Comparison of ENCODE assay signal across 21 mouse cellular contexts in genomic region chr17:30137115-30137514, GRCm38 (mm10).
DNase-seq lines count a peak whose midpoint lies in the region; ATAC-seq and TF ChIP-seq lines count a peak whose summit lies in the region.
"Had no signal": no experiment of that assay in that cellular context is flagged by ENCODE, and none has a peak within 500 bp of the region (broad histone marks: within the 10 kb centered on the region; RNA-seq: fewer than 3 reads in every experiment).

No protein-coding gene starts in this region.

- no peak for TF ChIP-seq POLR2A in liver, adult 2 months (IDR thresholded peaks at IDR 0.05; ENCODE audit: extremely low read depth, insufficient read depth, low read length)
- TF ChIP-seq POLR2A in small intestine, adult 2 months (IDR thresholded peaks at IDR 0.05; ENCODE audit: low read depth, low read length) = no peak
- TF ChIP-seq POLR2A in thymus, adult 2 months (IDR thresholded peaks at IDR 0.05; ENCODE audit: control insufficient read depth, extremely low read depth, insufficient read depth, low read length, poor library complexity) = no peak

- peaks cover 35% of the 10 kb centered on the region for H3K4me1 ChIP-seq in liver, adult 2 months (ENCODE audit: control insufficient read depth, insufficient read depth, low read length)
- H3K4me1 ChIP-seq in liver, embryonic 12.5 days = peaks cover 29% of the 10 kb centered on the region; the same call in 1 of the 2 replicates
- H3K4me1 ChIP-seq in intestine, embryonic 15.5 days (replicated peaks) = peaks cover 12% of the 10 kb centered on the region
- peaks cover 25% of the 10 kb centered on the region for H3K4me1 ChIP-seq in small intestine, adult 2 months (ENCODE audit: control insufficient read depth, insufficient read depth, insufficient read length, low read length)
- H3K4me1 ChIP-seq in hindbrain, embryonic 12.5 days = peaks cover 11% of the 10 kb centered on the region
- peaks cover 8% of the 10 kb centered on the region for H3K4me1 ChIP-seq in thymus, adult 2 months (replicated peaks; ENCODE audit: control insufficient read depth, insufficient read depth, low read length)
- 0 out of 2 replicates have a peak, but pooled peaks cover 3% of the 10 kb centered on the region for H3K4me1 ChIP-seq in hindbrain, embryonic 10.5 days (replicated peaks)

- H3K9ac ChIP-seq in liver, adult 2 months (ENCODE audit: low read depth, low read length) = no peak overlapping the region; the same call in none of the 2 replicates
- H3K9ac ChIP-seq in liver, embryonic 12.5 days = no peak overlapping the region
- no peak overlapping the region for H3K9ac ChIP-seq in intestine, embryonic 15.5 days
- no peak overlapping the region for H3K9ac ChIP-seq in hindbrain, embryonic 12.5 days
- H3K9ac ChIP-seq: embryonic facial prominence, embryonic 13.5 days; forebrain, embryonic 12.5 days; forebrain, postnatal 0 days; heart, embryonic 15.5 days; hindbrain, embryonic 15.5 days had no signal

- TF ChIP-seq CTCF in liver, adult 2 months (IDR thresholded peaks at IDR 0.05; ENCODE audit: low read depth, low read length) = no peak
- no peak for TF ChIP-seq CTCF in small intestine, adult 2 months (IDR thresholded peaks at IDR 0.05; ENCODE audit: extremely low read depth, insufficient read length, insufficient replicate concordance, low read depth, low read length)
- no peak for TF ChIP-seq CTCF in thymus, adult 2 months (IDR thresholded peaks at IDR 0.05; ENCODE audit: borderline replicate concordance, control insufficient read depth, extremely low read depth, insufficient read depth, low read length, poor library complexity)

- WGBS in liver, adult 2 months = 23% methylated on average over 4 of the region's 4 CpGs
- WGBS in liver, embryonic 12.5 days (ENCODE audit: insufficient replicate concordance) = 84% methylated on average over 4 of the region's 4 CpGs
- 62% methylated on average over 4 of the region's 4 CpGs for WGBS in intestine, embryonic 15.5 days
- WGBS in small intestine, adult 2 months = 23% methylated on average over 4 of the region's 4 CpGs
- 86% methylated on average over 4 of the region's 4 CpGs for WGBS in hindbrain, embryonic 12.5 days
- WGBS in thymus, adult 2 months = 92% methylated on average over 4 of the region's 4 CpGs
- WGBS in hindbrain, embryonic 10.5 days = 89% methylated on average over 4 of the region's 4 CpGs

- H3K27me3 ChIP-seq in liver, adult 2 months (ENCODE audit: control insufficient read depth, insufficient read depth, low read length) = no peaks in the 10 kb centered on the region
- no peaks in the 10 kb centered on the region for H3K27me3 ChIP-seq in liver, embryonic 12.5 days (replicated peaks)
- H3K27me3 ChIP-seq in intestine, embryonic 15.5 days (replicated peaks) = no peaks in the 10 kb centered on the region
- H3K27me3 ChIP-seq in small intestine, adult 2 months (ENCODE audit: control insufficient read depth, insufficient read depth, low read length) = no peaks in the 10 kb centered on the region
- no peaks in the 10 kb centered on the region for H3K27me3 ChIP-seq in hindbrain, embryonic 12.5 days
- H3K27me3 ChIP-seq in thymus, adult 2 months (ENCODE audit: control insufficient read depth, insufficient read depth, low read length) = no peaks in the 10 kb centered on the region
- no peaks in the 10 kb centered on the region for H3K27me3 ChIP-seq in hindbrain, embryonic 10.5 days (ENCODE audit: insufficient read depth, poor library complexity, severe bottlenecking)
- H3K27me3 ChIP-seq: embryonic facial prominence, embryonic 13.5 days; forebrain, embryonic 12.5 days; heart, embryonic 15.5 days; hindbrain, embryonic 15.5 days had no signal

- H3K27ac ChIP-seq in liver, adult 2 months (replicated peaks; ENCODE audit: insufficient read depth, low read depth, low read length) = peak overlapping the region; percentile 91
- H3K27ac ChIP-seq in liver, embryonic 12.5 days = no peak overlapping the region
- H3K27ac ChIP-seq in intestine, embryonic 15.5 days = peak overlapping the region; percentile 76; the same call in 1 of the 2 replicates
- peak overlapping the region; percentile 88 for H3K27ac ChIP-seq in small intestine, adult 2 months (ENCODE audit: insufficient read depth, low read depth, low read length)
- H3K27ac ChIP-seq in hindbrain, embryonic 12.5 days = no peak overlapping the region
- H3K27ac ChIP-seq in thymus, adult 2 months (ENCODE audit: control insufficient read depth, insufficient read depth, low read length) = no peak overlapping the region
- no peak overlapping the region for H3K27ac ChIP-seq in hindbrain, embryonic 10.5 days
- H3K27ac ChIP-seq: embryonic facial prominence, embryonic 13.5 days; forebrain, embryonic 12.5 days; heart, embryonic 10.5 days; heart, embryonic 15.5 days; hindbrain, embryonic 15.5 days had no signal

- no peaks in the 10 kb centered on the region for H3K9me3 ChIP-seq in liver, embryonic 12.5 days (replicated peaks)
- no peaks in the 10 kb centered on the region for H3K9me3 ChIP-seq in intestine, embryonic 15.5 days
- H3K9me3 ChIP-seq in hindbrain, embryonic 12.5 days (replicated peaks) = no peaks in the 10 kb centered on the region
- H3K9me3 ChIP-seq in hindbrain, embryonic 10.5 days = no peaks in the 10 kb centered on the region
- H3K9me3 ChIP-seq: embryonic facial prominence, embryonic 13.5 days; forebrain, embryonic 12.5 days; heart, embryonic 10.5 days; heart, embryonic 15.5 days; hindbrain, embryonic 15.5 days had no signal

- H3K36me3 ChIP-seq in liver, adult 2 months (ENCODE audit: control insufficient read depth, insufficient read depth, low read length) = no peaks in the 10 kb centered on the region
- H3K36me3 ChIP-seq in liver, embryonic 12.5 days = peaks cover 12% of the 10 kb centered on the region
- H3K36me3 ChIP-seq in intestine, embryonic 15.5 days = no peaks in the 10 kb centered on the region
- H3K36me3 ChIP-seq in small intestine, adult 2 months (ENCODE audit: control insufficient read depth, insufficient read depth, low read length) = peaks cover 3% of the 10 kb centered on the region
- peaks cover 15% of the 10 kb centered on the region for H3K36me3 ChIP-seq in hindbrain, embryonic 12.5 days
- H3K36me3 ChIP-seq in thymus, adult 2 months (ENCODE audit: control insufficient read depth, insufficient read depth, low read length) = peaks cover 10% of the 10 kb centered on the region
- peaks cover 30% of the 10 kb centered on the region for H3K36me3 ChIP-seq in hindbrain, embryonic 10.5 days

- H3K4me3 ChIP-seq in liver, adult 2 months (ENCODE audit: insufficient read depth, low read depth, low read length) = peak overlapping the region; percentile 29; the same call in 1 of the 2 replicates
- no peak overlapping the region for H3K4me3 ChIP-seq in liver, embryonic 12.5 days
- H3K4me3 ChIP-seq in intestine, embryonic 15.5 days (replicated peaks) = no peak overlapping the region
- no peak overlapping the region for H3K4me3 ChIP-seq in small intestine, adult 2 months (ENCODE audit: low read depth, low read length)
- H3K4me3 ChIP-seq in hindbrain, embryonic 12.5 days = no peak overlapping the region
- no peak overlapping the region for H3K4me3 ChIP-seq in thymus, adult 2 months (ENCODE audit: control insufficient read depth, insufficient read depth, low read length)
- no peak overlapping the region for H3K4me3 ChIP-seq in hindbrain, embryonic 10.5 days
- H3K4me3 ChIP-seq: embryonic facial prominence, embryonic 13.5 days; forebrain, embryonic 12.5 days; gastrocnemius, adult 2 months; heart, embryonic 10.5 days; heart, embryonic 15.5 days; hindbrain, embryonic 15.5 days had no signal

- H3K79me2 ChIP-seq in liver, adult 2 months (ENCODE audit: control insufficient read depth, insufficient read depth, low read length) = peaks cover 16% of the 10 kb centered on the region; the same call in 1 of the 2 replicates

- DNase-seq in liver, adult 2 months (ENCODE audit: extremely low read depth, low read depth, low spot score) = no peak
- DNase-seq in thymus, adult 2 months = no peak
- no peak for DNase-seq in hindbrain, embryonic 10.5 days (ENCODE audit: low spot score)
- DNase-seq: adrenal gland, adult 2 months; adrenal gland, postnatal 25 days; cerebellum, adult 18-20 months; cerebellum, adult 9-11 months; cerebellum, postnatal 36 days; forebrain, postnatal 0 days; gastrocnemius, adult 2 months; gastrocnemius, postnatal 25 days; heart, postnatal 14 days had no signal

- no peak for ATAC-seq in liver, embryonic 12.5 days
- peak; percentile 54 for ATAC-seq in intestine, embryonic 15.5 days
- ATAC-seq in hindbrain, embryonic 12.5 days (ENCODE audit: low FRiP score) = no peak
- ATAC-seq: forebrain, postnatal 0 days had no signal

- no peak overlapping the region for H3K4me2 ChIP-seq in liver, embryonic 12.5 days
- H3K4me2 ChIP-seq in intestine, embryonic 15.5 days (replicated peaks) = no peak overlapping the region
- H3K4me2 ChIP-seq in hindbrain, embryonic 12.5 days (replicated peaks) = no peak overlapping the region
- H3K4me2 ChIP-seq: embryonic facial prominence, embryonic 13.5 days; forebrain, embryonic 12.5 days; heart, embryonic 15.5 days; hindbrain, embryonic 15.5 days had no signal

Comparison
In these comparisons a context has a peak if more than half of its experiments do, and no peak if none do; other contexts are left out.
1. H3K27ac ChIP-seq: peak in liver, adult 2 months (single experiment), intestine, embryonic 15.5 days (single experiment) and small intestine, adult 2 months (single experiment); none in liver, embryonic 12.5 days (single experiment), hindbrain, embryonic 12.5 days (single experiment), thymus, adult 2 months (single experiment) and hindbrain, embryonic 10.5 days (single experiment).